Mouse (Mus musculus) lung, postnatal 14 days (tissue): Measurements from ENCODE around the gene Abcc12.
A peak's percentile ranks its signal among the peaks of the same experiment; 100 is the strongest.

Experiments
- DNase-seq: peaks from one replicate; pipeline ENCODE4 v3.0.0; 2021

Abcc12 gene

DNA sequence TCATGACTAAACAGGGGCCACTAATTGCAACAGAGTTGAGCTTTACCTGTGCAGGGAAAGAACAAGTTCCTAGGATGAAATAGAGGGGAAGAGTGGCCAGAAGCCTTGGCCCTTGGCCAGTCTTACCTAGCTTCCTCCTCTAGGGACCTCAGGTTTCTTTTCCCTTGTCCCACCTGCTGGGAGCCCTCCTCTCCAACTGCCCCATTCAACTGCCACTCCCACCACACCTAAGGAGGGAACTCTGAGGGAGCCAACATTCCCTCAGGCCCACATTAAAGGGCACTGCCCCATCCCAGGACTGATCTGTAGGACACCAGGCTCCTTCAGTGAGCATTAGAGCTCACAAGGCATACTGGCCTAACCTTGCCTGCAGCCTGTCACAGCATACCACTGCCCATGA, at the start of gene Abcc12:
Abcc12 (minus strand) TSS at position 229 of the 400 bp plus-strand sequence.
- DNase-seq, result no peak

DNA sequence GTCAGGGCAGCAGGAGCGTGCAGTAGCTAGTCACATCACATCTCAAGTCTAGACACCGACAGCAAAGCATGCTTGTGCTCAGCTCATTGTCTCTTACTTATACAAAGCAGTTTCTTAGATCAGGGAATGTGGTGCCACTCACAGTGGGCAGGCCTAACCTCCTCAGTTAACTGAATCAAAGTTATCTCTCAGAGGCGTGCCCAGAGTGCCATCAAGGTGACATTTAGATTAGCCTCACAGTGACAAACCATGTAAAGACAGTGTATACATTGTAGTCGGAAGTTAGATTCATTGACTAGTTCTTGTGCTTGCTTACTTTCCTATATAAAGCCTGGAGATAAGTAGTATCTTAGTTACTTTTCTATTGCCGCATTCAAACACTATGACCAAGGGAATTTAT, 49.7 kb upstream of the Abcc12 start:
- no peak for DNase-seq

DNA sequence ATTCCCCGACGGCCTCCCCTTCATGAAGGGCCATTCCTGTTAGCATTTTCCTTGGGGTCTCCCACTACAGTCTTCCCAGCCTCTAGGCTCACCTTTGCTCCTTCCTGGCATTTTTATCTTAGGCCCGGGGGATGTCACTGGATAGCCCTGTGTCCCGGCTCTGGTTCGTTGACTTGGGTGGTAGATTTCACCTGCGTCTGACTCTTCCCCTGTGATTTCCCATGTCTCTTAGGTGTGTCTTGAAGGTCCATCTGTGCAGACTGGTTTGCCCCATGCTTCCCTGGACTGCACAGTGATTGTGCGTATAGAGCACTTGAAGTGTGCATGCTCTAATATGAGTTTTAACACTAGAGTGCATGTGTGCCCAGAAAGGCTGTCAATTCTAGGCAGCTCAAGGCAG, 44.4 kb upstream of the Abcc12 start:
- DNase-seq, result no peak

DNA sequence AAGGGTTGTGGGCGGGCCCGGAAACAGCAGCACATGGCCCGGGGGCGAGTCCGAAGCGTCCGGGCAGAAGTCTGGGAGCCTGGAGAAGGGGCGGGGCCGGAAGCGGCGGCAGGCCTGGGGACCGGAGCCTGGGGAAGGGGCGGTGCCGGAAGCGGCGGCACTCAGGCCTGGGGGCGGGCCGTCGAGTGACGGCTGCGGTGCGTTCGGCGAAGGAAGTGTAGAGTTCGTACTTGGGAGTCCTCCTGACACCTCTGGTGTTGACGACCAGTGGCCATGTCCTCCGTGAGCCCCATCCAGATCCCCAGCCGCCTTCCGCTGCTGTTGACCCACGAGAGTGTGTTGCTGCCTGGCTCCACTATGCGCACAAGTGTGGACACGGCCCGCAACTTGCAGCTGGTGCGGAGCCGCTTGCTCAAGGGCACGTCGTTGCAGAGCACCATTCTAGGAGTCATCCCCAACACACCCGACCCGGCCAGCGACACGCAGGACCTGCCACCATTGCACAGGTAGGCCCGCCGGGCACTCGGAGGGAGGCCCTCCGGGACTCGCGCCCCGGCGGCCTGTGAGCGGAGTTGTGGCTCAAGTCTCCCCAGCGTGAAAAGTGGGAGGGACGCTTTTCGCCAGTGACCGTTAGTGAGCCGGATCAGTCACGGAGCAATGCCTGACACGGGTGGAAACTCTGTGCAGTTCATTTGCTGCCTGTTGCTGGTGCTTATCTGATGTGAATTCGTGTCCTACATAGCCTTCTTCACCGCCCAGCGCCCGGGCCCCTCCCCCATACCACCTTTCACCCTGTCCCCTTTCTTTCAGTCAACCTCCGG, 43.6 kb upstream of the Abcc12 start, which contains the start of gene Lonp2:
Lonp2 (plus strand) TSS at position 133 of the 821 bp plus-strand sequence.
- DNase-seq, result peak; percentile 98

DNA sequence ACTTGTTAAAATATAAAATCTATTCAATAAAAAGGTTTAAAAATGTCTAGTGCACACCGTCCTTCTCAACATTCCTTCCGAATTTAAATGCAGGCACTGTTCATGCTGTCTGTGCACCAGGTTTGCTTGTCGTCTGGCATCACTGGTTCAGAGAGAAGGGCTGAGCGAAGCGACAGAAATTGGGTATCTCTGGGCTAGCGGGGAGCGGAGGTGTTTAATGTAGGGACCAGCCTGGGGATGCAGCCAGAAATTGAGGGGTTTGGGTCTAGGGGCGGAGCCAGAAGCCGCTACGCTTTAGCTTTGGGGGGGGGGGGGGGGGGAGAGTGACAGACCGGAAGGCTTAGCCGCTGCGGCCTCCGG, 43.0 kb upstream of the Abcc12 start:
- DNase-seq, result no peak

DNA sequence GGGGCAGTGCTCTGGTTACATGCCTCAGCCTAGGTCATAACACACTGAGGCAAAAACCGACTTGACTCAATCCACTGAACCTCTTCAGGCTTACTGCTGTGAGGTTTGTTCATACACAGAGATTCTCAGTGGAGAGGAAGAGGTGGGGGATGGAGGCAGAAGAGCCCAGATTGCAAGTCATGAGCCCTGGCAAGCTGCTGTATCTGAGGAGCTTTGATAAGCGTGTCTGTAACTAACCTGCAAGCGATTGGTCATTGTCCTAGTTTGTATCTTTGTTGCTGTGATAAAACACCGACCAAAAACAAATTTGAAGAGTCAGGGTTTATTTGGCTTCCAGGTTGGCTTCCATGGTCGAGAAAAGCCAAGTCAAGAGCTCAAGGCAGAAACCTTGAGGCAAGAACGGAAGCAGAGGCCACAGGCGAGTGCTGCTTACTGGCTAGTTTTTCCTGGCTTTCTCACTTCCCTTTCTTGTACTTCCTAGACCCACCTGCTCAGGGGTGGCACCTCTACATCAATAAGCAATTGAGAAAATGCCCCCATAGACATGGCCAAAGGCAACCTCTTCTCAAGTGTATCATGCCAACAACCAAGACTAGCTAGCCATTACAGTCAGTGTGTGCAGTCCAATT, 37.4 kb upstream of the Abcc12 start:
- no peak for DNase-seq

DNA sequence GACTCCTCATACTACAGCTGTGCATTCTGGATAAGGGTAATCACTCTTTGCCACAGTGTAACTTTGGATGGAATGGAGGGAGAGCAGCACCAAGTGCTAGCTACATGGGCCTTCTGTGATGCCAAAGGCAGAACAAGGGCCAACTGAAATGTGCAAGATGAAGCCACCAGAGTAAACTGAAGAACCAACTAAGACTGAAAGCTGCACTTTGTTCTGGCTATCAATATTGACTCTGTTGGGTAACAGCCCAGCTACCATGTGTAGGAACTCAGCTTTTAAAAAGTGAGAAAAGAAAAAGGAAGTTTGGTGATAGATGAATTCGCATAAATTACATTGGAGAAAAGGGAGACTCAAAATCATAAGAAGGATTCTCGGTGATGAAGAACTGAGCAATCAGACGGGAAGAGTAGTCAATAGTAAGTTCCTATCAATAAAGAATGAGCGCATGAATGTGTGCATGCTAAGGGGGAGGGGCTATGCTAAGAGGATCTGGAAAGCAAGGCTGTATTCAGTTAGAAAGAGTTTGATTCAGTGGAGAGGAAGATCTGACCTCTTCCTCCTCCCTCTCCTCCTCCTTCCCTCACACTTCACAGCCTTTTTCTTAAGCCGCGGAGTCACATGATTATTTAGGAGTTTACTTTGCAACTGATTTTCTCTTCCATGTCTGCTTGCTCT, 34.7 kb upstream of the Abcc12 start:
- DNase-seq, result no peak

DNA sequence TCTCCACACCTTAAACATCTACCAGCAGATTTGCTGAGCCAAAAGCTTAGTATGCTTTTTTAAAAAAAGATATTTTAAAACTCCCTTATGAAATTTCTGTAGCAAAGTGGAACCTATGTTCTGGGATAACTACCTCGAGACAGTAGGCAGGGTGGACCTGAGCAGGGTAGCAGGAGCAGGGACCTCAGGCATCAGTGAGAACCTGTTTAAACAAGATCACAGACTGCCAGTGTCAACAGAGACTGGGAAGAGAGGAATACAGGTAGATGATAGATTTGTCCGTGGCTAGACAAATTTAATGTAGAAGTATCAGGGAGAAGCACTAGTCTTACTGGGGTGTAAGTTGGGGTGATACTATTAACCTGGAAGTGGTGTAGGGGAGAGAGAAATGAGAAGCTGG, 33.3 kb upstream of the Abcc12 start:
- no peak for DNase-seq

DNA sequence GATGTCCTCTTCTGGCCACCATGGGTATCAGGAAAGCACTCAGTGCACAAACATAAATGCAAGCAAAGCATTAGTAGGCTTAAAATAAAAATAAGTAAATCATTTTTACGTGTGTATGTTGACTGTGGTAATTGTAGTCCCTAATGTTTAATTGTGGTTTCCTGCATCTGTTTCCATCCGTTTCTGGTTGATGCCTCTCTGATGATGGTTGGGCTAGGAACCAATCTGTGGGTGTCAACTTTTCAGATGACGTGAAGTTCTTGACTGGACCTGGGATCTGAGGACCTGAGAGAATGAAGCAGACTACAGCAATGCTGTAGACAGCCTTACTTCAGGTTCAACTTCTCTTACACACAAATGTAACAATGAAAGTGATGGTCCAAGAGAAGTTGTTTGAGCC, 24.2 kb upstream of the Abcc12 start:
- no peak for DNase-seq

DNA sequence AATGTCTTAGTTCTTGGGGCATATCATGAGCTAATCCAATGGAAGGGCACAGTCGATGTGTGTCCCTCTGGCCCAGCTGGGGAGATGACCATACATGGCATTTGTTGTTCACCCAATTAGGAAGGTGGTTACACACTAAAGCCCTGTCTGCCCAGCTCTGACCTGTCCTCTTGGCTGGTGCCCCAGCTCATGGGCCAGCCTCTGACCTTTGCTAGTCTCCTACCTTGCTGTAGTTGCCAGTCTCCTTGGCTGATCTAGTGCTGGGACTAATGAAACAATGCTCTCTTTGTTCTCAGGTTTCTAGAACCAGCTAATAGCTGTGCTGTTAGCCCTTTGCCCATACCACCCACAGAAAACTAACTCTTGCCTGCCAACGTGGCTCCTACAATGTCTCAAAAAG, 22.7 kb upstream of the Abcc12 start:
- no peak for DNase-seq

DNA sequence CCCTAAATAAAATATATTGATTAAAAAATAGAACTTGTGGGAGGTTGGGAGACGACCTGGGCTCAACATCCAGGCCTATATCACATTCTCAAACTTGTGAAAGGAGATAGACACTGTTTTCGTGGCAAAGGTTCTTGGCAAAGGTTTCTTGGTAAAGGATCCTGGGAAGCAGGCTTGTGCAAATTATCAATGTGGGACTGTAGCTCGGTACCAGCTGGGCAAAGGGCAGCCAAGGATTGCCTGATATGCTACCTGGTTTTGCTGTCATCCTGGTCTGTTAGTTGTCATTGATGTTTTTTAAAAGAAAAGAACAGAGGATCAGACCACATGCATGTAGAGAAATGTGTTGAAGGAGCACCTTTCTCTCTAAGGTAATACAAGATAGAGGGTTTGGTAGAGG, 19.8 kb upstream of the Abcc12 start:
- no peak for DNase-seq

DNA sequence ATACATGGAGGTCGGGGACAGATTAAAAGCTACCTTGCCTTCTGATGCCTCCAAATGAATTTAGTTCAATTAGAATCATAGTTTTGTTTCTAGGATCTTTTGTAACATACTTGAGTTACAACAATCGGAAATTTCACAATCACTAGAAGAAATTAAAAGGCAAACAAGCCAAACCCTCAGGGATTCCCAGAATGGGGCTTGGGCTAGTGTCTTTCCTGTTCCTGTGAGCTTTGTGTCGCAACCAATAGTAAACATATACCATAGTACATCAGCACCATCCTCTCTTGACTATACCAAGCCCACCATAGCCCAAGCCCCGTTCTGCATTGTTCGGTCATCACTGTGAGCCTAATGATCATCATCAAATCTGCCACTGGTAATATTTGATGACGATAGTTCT, 18.8 kb upstream of the Abcc12 start:
- no peak for DNase-seq

DNA sequence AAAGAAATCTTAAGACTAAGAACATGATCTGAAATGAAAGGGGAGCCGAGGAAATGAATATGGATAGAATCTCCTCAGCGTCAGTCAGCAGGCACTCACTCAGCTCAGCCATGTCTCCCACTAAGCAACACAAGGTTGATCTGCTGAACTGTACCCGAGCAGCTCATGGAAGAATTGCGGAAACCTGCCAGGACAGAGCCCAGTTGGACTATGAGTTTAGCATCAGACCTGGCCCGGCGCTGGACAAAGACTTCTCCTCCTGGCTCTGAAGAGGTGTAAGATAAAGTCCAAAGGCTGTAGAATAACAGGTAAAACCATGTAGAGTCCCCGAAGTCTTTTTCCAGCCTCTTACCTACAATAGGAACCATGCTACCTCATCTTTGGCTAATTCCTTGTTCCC, 17.2 kb upstream of the Abcc12 start:
- DNase-seq, result no peak

DNA sequence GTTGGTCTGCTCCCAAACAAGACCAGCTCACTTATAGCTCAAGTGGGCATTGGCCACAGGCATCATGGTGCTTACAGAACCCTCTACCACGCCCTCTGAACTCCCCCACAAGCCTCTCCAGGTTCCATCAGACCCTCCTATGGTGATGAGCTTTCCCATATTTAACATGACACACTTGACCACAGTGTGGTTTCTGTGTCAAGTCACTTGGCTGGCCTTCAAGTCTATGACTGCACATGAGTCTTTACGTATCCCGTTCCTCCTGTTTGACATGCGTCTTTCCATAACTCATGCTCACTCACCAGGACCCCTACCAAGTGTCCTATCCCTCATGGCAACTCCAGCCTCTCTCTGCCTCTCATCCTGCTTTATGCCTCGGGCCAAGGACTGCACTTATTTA, 15.2 kb upstream of the Abcc12 start:
- no peak for DNase-seq

DNA sequence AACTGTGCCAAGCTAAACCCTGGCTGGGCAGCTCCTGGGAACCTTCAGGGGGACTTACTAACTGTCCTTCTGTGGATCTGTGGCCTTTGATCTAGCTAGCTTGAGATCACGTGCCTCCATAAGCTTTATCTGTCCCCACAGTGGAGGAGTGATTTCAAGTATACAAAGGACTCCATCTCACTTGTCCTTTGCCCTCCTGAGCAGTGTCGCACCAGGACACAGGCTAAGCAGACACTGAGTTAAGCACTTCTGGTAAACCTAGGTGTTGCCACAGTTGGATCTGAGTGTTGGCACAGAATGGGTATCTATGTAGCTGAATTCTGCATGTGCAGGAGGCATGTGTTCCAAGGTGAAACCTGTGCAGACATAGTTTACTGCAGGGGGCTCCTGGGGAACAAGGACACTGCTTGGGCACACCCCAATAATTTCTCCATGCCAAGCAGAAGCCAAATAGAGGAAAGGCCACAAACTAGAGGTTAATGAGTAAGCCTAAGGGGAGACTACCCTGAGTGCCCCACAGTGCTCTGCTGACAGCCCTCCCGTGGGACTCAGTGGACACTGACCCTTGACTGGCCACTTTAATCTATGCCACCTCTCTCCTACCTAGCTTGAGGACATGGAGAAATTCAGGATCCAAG, 13.8 kb upstream of the Abcc12 start:
- DNase-seq, result no peak

DNA sequence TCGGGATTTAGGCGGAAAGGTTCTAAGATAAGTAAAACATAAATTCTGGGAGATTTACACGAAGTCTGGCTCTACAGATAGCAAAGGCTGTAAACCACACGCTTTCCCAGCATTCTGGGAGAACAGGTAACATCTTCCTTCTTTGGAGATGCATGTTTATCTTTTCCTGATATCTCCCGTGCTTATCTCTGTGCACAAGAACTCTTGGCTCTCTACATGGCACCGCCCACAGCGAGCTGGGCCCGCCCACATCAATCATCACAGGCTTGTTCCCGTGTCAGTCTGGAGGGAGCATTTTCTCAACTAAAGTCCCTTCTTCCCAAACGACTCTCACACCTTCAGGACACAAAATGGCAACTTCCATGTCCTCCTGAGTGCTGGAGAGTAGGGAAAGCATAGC, 12.6 kb upstream of the Abcc12 start:
- no peak for DNase-seq

DNA sequence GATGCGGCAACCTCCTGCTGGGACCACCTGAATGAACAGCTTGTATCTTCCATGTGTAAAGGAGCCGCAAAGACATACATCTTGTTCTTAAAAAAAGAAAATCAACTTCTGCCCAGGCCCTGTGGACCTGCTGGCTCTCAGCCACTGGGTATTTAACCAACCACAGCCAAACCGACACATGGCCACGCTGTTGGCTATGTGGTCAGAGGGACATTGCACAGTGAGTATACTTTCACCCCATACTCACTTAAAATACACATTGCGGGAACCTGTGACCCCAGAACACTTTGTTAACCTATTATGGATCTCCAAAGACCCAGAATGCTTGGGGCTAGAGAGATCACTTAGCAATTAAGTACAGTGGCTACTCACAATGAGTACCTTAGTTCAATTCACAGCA, 7.9 kb upstream of the Abcc12 start:
- no peak for DNase-seq

DNA sequence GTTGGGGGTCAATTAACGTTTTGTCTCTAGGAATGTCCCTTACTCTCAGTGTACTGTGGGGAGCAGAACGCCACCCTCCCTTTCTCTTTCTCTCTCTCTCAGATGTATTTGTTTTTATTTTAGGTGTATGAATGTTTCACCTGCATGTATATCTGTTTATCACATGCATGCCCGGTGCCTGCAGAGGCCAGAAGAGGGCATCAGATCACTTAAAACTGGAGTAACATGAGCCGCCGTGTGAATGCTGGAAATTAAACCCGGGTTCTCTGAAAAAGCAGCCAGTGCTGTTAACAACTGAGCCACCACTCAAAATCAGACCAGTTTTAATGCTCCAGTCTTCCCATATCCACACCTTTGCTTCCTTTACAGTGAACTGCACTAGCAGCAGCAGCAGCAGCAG, 6.2 kb upstream of the Abcc12 start:
- no peak for DNase-seq

DNA sequence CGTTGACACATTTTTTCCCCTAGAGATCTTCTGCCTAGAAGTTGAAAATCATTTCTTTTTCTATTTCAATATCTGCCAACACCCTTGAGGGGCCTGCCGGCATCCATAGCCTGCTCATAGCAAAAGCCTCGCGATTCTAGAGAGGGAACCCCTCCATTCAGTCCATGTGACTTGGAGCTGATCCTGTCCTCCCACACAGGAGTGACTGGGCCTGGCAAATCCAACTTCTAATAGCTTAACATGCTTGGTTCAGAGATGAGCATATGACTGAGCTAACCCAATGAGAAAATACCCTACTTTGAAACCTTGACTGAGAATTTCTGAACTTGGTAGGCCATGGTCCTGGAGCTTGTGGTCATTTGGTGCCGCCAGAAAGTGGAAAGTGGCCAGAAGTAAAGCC, 5.6 kb upstream of the Abcc12 start:
- no peak for DNase-seq

DNA sequence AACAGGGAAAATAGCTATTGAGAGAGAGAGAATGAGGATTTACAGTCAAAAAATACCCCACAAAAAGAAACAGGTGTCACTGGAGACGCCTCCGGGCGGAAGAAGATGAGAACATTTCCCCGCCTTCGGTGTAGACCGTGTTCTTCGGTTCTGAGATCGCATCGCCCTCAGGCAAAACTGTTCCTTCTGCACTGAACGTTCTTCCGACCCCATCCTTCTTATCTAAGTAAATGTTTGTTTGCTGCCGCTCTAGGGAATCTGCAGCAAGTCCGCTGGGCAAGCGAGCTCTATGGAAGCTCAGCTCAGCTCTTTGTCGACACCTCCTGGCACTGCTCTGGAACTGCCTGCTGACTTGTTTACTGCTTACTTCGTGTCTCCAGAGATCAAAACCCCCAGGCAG, 5.0 kb upstream of the Abcc12 start:
- peak; percentile 79 for DNase-seq

DNA sequence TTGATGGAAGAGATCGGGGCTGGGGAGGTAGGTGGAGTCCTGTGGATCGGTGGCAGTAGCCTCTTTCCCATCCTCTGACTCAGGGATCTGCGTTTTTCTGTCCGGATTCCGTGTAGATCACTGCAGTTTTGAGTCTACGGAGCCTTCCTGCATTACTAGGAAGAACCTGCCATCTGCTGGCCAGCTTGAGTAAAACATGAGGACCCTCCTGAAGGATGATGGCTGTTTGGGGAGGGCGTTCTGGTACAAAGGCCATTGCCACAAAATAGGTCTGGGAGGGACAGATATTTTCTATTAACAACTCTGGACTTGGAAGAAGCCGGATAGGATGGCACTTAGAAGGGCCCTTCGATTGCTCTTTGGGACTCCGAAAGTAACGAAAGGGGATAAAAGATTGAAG, 4.6 kb upstream of the Abcc12 start:
- DNase-seq, result peak; percentile 89

DNA sequence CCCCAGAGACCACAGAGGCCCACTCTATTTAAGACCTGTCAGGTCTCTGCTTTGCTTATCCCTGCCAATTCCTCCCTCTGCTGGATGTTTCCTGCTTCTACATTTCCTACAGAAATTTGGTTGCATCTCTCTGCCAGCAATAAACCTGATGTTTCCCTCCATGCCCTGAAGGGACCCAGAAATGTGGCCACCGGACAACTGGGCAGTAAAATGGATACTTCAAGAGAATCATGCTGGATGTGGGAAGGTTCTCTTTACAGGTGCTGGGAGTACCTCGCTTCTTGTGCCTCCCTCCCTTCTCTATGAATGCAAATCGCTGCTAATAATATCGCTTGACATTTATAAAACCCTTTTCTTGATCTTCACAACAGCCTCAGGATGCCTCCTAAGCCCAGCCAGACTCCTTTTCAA, 1.4 kb upstream of the Abcc12 start:
- no peak for DNase-seq

DNA sequence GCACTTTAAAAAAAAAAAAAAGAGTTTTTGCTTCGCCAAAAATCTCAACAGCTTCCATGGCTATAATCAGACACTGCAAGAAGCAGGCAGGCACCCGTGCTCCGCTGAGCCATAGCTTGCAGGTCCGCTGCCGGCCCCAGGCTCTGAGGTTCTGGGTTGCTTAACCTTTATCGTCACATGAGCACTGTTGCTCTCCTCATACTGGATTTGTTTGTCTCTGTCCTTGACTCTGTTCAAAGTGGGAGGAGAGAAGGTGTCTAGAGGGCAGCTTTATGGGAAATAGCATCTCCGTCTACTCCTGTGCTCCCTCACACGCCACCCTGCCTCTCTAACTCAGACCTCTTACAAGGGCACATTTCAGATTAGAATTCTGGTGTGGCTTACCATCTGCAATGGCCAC, 1.8 kb downstream of the Abcc12 start:
- DNase-seq, result peak; percentile 6

DNA sequence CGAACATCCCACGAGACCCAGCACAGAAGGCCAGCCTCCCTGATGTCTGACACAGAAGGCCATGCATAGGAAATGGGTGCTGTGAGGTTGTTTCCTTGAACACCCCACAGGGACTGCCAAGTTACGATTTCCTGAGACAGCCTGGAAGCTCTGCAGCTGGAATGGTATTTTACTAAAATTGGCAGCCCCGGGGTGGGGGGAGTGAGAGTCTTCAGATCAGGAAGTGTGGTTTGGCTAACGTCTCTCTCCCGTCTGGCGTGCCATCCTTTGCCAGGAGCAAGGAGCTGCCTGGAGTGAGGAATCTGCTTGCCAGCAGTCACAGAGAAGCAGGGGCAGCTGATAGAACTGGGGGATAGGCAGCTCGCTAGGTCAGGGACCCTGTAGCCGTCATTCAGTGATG, 2.4 kb downstream of the Abcc12 start:
- DNase-seq, result peak; percentile 34
